Mouse (Mus musculus) ES-E14 (cell line): ENCODE measurements around the gene Pak6. TPM values are rescaled to one million over a fixed set of nuclear protein-coding genes. Genes with fewer than 3 reads are reported as not detected.

Experiments
- DNase-seq: peaks from one replicate; pipeline ENCODE4 v3.0.0-alpha.2; 2013; ENCODE audit warnings: low read depth, low spot score
- H3K27ac ChIP-seq: 2 replicates; pipeline ENCODE4 v1.5.1; 2012; ENCODE audit warnings: low read depth, mild to moderate bottlenecking, low read length, moderate library complexity, mixed read lengths; ENCODE audit not compliant: poor library complexity, insufficient read depth, severe bottlenecking
- H3K36me3 ChIP-seq: 2 replicates; pipeline ENCODE4 v1.6.1; 2012; ENCODE audit warnings: mild to moderate bottlenecking, low read length, moderate library complexity, mixed read lengths; ENCODE audit not compliant: control insufficient read depth, poor library complexity, insufficient read depth, severe bottlenecking
- H3K4me1 ChIP-seq, 2 experiments: fragments of 150-350 bp in 1 of 2; sonication (generic) in 1 of 2; 2 replicates each; pipeline ENCODE4 v1.6.1; 2012; ENCODE audit warnings: low read length in 2 of 2, mild to moderate bottlenecking in 1 of 2, mixed read lengths in 1 of 2; ENCODE audit not compliant: control insufficient read depth in 2 of 2, insufficient read depth in 2 of 2, poor library complexity in 1 of 2
- H3K4me3 ChIP-seq, 2 experiments: fragments of 150-350 bp in 1 of 2; sonication (generic) in 1 of 2; 2 replicates each; pipeline ENCODE4 v1.5.1; 2012; ENCODE audit warnings: low read length in 2 of 2, low read depth in 1 of 2, mild to moderate bottlenecking in 1 of 2, mixed read lengths in 1 of 2; ENCODE audit not compliant: insufficient read depth in 1 of 2, poor library complexity in 1 of 2, severe bottlenecking in 1 of 2
- H3K9ac ChIP-seq: 2 replicates; pipeline ENCODE4 v1.6.1; 2012; ENCODE audit warnings: low read depth, mild to moderate bottlenecking, low read length, mixed read lengths; ENCODE audit not compliant: poor library complexity, insufficient read depth, severe bottlenecking
- H3K9me3 ChIP-seq: fragments of 150-350 bp; sonication (generic); 2 replicates; pipeline ENCODE4 v1.6.1; 2012; ENCODE audit warnings: low read depth, mild to moderate bottlenecking, low read length; ENCODE audit not compliant: control insufficient read depth, insufficient read depth
- CHD2 ChIP-seq: IDR thresholded peaks from 2 replicates; pipeline ENCODE4 v1.6.1; 2014; ENCODE audit warnings: mild to moderate bottlenecking, low read depth, low read length, inconsistent platforms
- HCFC1 ChIP-seq: IDR thresholded peaks from 2 replicates; pipeline ENCODE4 v1.6.1; 2012; ENCODE audit warnings: low read length, inconsistent platforms, borderline replicate concordance; ENCODE audit not compliant: insufficient read depth
- MAFK ChIP-seq: IDR thresholded peaks from 2 replicates; pipeline ENCODE4 v1.6.1; 2014; ENCODE audit warnings: mild to moderate bottlenecking, low read depth, low read length, inconsistent platforms; ENCODE audit not compliant: insufficient read depth
- ZC3H11A ChIP-seq: IDR thresholded peaks from 2 replicates; pipeline ENCODE4 v1.6.1; 2012; ENCODE audit warnings: low read depth, mild to moderate bottlenecking, inconsistent platforms, low read length, borderline replicate concordance
- ZNF384 ChIP-seq: IDR thresholded peaks from 2 replicates; pipeline ENCODE4 v1.6.1; 2012; ENCODE audit warnings: low read depth, low read length, inconsistent platforms
- in situ Hi-C, 2 experiments: fragments of 600-800 bp; cut with MboI; formaldehyde crosslinking; loops; one replicate each; pipeline ENCODE4 v1.15.1; 2025; ENCODE audit warnings: low sequenced_read_pairs in 2 of 2, inconsistent platforms in 1 of 2; ENCODE audit not compliant: unreplicated experiment in 2 of 2
- total RNA-seq: library from RNA; depleted of rRNA; stranded (reverse); fragments of 300-350 nt; gene quantifications from 2 replicates; pipeline ENCODE4 v1.2.3, GENCODE M21; 2012

Pak6 gene
- total RNA-seq, 1 experiment = 0.85 TPM

DNA sequence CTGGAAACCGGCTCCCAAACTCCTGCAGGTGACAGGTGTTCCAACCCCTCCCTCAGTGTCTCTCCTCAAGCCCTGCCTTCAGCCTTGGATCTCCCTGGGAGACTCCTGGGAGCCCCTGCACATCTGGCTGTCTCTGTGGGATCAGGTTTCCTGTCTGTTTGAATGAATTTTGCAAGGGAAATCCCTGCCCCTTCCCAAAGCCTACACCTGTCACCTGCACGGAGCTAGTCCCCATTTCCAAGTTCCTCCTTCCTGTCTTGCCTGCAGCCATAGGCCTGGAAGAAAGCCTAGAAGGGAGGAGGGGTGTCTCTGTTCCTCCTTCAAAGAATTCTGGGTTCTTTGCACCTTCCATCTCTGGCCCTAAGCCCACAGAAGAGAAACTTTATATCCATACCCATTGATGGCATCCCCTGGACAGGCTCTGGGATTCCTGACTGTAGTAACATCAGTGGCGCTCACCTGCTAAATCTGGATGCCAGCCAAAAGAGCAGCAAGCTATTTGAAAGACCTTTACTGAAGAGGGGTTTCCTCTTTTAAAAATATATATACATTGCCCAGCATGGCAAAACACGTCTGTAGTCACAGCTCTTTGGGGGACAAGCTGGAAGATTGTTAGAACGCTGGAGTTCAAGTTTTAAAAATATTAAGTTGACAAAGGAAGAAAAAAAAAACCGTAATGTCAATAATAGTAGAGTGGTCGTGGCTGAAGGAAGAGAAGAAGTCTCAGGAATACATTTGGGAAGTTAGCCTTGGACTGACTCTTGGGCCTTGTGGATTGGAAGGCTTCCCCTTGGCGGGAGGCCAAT lies 66.9 kb downstream of the Pak6 start:
- Histone ChIP-seq H3K9me3 (no peaks in the 10 kb centered on the region), H3K4me1 (peaks cover 0 to 4% of the 10 kb centered on the region in 2 experiments; a peak in 1 of 4 replicates), H3K9ac (no peak overlapping the region), H3K4me3 (no peak overlapping the region), H3K27ac (no peak overlapping the region), H3K36me3 (no peaks in the 10 kb centered on the region)
- no peak for DNase-seq
- TF ChIP-seq ZNF384 = no peak
- TF ChIP-seq ZC3H11A = no peak
- TF ChIP-seq MAFK = no peak
- no peak for TF ChIP-seq HCFC1
- no peak for TF ChIP-seq CHD2
- in situ Hi-C loops = no loop called here

DNA sequence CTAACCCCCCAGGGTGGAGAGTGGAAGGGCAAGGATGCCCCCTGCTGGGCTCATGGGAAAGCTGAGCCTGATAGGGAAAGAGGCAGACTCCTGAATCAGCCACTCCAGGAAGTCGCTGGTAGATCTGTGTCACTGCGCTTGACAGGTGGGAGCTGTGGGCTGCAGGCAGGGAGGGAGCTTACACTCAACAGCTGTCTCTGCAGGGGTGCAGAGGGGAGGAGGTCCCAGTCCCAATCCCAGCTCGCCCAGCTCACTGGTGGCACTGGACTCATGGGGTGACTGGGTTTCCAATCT lies 67.5 kb downstream of the Pak6 start:
- 0 out of 2 replicates have a peak, but pooled peaks have one; percentile 19 for TF ChIP-seq ZC3H11A
- TF ChIP-seq MAFK = no peak

DNA sequence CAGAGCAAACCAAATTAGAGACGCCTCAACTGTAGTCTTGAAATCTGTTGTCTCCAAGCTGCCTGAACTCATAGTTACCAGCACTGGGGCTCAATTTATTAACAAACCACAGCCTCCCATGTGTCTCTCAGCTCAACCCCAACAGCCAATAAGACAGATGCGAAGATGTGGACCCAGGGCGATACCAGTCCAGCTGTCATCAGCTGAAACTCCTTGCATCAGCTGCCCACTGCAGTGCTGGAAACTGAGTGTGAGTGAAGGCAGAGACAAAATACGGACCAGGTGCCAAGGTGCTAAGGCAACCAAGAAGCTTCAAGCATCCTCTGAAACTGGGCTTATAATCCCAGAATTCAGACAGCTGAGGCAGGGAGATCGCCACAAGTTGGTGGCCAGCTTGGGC lies 68.9 kb downstream of the Pak6 start:
- Histone ChIP-seq H3K36me3 (no peaks in the 10 kb centered on the region), H3K9me3 (no peaks in the 10 kb centered on the region), H3K4me1 (peaks cover 0 to 4% of the 10 kb centered on the region in 2 experiments; a peak in 1 of 4 replicates), H3K9ac (no peak overlapping the region), H3K4me3 (no peak overlapping the region), H3K27ac (no peak overlapping the region)
- in situ Hi-C loops = no loop called here
- no peak for DNase-seq
- no peak for TF ChIP-seq ZC3H11A
- TF ChIP-seq CHD2 = no peak
- no peak for TF ChIP-seq HCFC1
- TF ChIP-seq ZNF384 = no peak
- TF ChIP-seq MAFK = no peak

More for the DNA sequence above, 67.5 kb downstream of the Pak6 start:
- H3K9me3 ChIP-seq = no peaks in the 10 kb centered on the region
- no peak overlapping the region for H3K9ac ChIP-seq
- peaks cover 0 to 4% of the 10 kb centered on the region in 2 experiments; a peak in 1 of 4 replicates for H3K4me1 ChIP-seq
- DNase-seq = no peak
- in situ Hi-C loops = no loop called here
- H3K36me3 ChIP-seq = no peaks in the 10 kb centered on the region
- no peak overlapping the region for H3K4me3 ChIP-seq
- no peak overlapping the region for H3K27ac ChIP-seq

DNA sequence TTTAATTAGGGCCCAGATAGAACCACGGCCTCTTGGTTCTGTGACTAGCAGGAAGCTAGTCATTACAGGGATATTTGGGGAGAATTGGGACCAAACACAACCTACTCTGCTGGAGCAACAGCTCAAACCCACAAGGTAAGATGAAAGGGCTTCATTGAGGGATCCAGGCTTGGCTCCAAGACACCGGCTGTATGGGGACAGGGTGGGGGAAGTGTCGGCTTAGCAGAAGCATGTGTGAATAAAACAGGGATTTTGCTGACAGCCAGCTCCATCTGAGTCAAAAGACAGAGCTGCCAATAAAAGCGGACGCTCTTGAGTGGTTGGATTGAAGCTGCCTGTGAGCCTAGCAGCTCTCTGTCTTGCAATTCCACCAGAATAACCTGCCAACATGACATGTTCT lies 70.2 kb downstream of the Pak6 start:
- Histone ChIP-seq H3K27ac (no peak overlapping the region), H3K4me3 (no peak overlapping the region), H3K9ac (no peak overlapping the region), H3K36me3 (no peaks in the 10 kb centered on the region), H3K9me3 (no peaks in the 10 kb centered on the region), H3K4me1 (peaks cover 0 to 1% of the 10 kb centered on the region in 2 experiments; a peak in 1 of 4 replicates)
- in situ Hi-C loops = no loop called here
- TF ChIP-seq ZC3H11A (no peak), MAFK (no peak), CHD2 (no peak), HCFC1 (no peak), ZNF384 (no peak)
- DNase-seq = no peak

DNA sequence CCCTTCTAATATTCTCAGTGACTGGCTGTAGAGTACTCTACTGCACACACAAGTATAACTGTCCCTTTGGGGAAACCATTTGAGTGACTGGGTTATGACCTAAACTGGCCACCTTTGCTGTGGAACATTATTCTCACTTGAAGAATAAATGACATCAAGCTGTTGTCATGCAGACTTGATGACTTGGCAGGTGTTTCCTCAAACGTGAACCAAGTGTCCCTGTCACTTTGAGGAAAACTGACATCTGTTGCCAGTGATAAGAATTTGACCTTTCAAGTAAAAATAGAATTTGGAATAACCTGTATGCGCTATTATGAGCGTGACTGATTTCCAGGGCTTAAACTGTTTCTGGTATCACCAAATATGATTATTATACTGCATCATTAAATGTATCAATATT lies 77.2 kb downstream of the Pak6 start:
- Histone ChIP-seq H3K36me3 (no peaks in the 10 kb centered on the region), H3K4me1 (no peaks in the 10 kb centered on the region), H3K27ac (no peak overlapping the region), H3K9me3 (no peaks in the 10 kb centered on the region), H3K4me3 (no peak overlapping the region), H3K9ac (no peak overlapping the region)
- no peak for TF ChIP-seq ZNF384
- no peak for TF ChIP-seq CHD2
- TF ChIP-seq HCFC1 = no peak
- TF ChIP-seq MAFK = no peak
- TF ChIP-seq ZC3H11A = no peak
- DNase-seq = no peak
- in situ Hi-C loops = no loop called here
